Mouse (Mus musculus) layer of hippocampus, adult 6 months (tissue): ENCODE measurements around the gene Ndufa13. TPM values are rescaled to one million over a fixed set of nuclear protein-coding genes. Genes with fewer than 3 reads are reported as not detected.

Source experiments
- long read RNA-seq, 2 experiments: library from polyadenylated mRNA; unstranded; transcript quantifications; one replicate each; pipeline ENCODE4 v2.0.0; 2019 to 2020
- polyA plus RNA-seq: library from polyadenylated mRNA; unstranded; fragments of <200 nt; fragmentation: Nextera tagmentation; gene quantifications from 2 replicates; pipeline ENCODE4 v1.2.3, GENCODE M21; 2021

Gene Ndufa13
- 798 and 871 TPM in 2 replicates for polyA plus RNA-seq
- long read RNA-seq, experiment 1, partial matches to known transcripts = 742 of 746 reads
- long read RNA-seq, experiment 1, other reads (novel, unspliced or antisense) = 4 of 746 reads
- long read RNA-seq, experiment 2, partial matches to known transcripts = 62 of 63 reads
- long read RNA-seq, experiment 2, other reads (novel, unspliced or antisense) = 1 of 63 reads

DNA sequence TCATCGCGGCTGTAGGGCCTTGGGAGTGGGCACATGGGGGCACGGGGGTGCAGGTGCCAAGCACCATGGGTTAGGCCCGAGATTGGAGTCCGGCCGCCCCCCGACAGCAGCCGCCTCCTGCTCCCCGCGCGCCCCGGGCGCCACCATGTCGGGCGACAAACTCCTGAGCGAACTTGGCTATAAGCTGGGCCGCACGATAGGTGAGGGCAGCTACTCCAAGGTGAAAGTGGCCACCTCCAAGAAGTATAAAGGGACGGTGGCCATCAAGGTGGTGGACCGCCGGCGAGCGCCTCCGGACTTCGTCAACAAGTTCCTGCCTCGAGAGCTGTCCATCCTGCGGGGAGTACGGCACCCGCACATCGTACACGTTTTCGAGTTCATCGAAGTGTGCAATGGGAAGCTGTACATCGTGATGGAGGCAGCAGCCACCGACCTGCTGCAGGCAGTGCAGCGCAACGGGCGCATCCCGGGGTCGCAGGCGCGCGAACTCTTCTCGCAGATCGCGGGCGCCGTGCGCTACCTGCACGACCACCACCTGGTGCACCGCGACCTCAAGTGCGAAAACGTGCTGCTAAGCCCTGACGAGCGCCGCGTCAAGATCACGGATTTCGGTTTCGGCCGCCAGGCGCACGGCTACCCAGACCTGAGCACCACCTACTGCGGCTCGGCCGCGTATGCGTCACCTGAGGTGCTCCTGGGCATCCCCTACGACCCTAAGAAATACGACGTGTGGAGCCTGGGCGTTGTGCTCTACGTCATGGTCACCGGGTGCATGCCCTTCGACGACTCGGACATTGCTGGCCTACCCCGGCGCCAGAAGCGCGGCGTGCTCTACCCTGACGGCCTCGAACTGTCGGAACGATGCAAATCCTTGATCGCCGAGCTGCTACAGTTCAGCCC lies at the start of gene Ndufa13, which contains the start of the genes Tssk6 and Yjefn3:
Gene Ndufa13 (minus strand): TSS at position 396 of the 900 bp plus-strand sequence.
Gene Tssk6 (plus strand): TSS at position 22 of the 900 bp plus-strand sequence.
Gene Yjefn3 (minus strand): TSS at position 550 of the 900 bp plus-strand sequence.

DNA sequence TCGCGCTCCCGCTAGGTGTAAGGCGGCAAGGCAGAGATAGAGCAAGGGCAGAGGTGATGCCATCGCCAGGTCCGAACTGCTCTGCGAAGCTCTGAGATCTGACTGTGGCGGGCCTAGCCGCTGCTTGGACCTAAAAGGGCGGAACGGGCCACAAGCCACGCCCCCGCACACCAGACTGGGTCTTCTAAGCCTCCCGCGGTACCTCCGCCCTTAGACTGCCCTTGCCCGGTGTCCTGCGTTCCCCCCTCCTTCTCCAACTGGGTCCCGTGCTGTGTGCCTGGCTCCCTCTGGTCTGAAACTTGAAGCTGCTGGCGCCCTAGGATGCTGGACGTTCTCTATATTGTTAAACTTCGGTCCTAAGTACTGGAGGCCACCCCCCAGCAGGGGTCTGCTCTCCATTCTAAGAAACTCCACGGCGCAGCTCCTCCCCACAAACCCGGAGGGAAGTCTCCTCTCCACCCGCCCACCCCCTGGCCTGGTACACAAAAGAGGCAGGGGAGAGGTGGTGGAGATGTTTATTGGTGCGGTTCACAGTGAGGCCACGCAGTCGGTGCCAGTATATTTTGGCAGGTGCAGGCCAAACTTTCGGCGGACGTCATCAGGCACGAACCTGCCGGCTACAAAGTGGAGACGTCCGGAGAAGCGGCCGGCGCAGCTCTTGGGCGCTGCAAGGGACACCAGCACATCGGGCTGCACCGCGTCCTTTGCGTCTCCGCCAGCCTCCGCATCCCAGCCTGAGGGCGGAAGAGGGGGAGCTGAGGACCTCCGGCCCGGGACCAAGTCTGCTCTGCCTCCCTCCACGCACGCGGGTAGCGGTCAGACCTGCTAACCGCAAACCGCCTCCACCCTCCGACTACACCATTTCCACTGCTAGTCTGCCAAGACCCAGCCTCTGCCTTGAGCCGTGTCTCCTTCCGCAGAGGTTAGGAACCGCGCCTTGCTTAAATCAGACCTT lies 14.8 kb downstream of the Ndufa13 start, which contains the start of gene Cilp2:
Gene Cilp2 (minus strand): TSS at position 399 of the 955 bp plus-strand sequence.

Other genes starting within 250 kb of the Ndufa13 start
- gene Zfp964, start 248.1 kb downstream of the Ndufa13 start, polyA plus RNA-seq = 1.5 and 1.6 TPM in 2 replicates
- 12.4 and 14.6 TPM in 2 replicates for gene Zfp869, start 191.8 kb downstream of the Ndufa13 start, polyA plus RNA-seq
- 4.1 TPM in 2 replicates for gene Zfp963, start 152.6 kb downstream of the Ndufa13 start, polyA plus RNA-seq
- gene Gm20422, start 127.7 kb downstream of the Ndufa13 start, polyA plus RNA-seq = 0.82 TPM in 1 of 2 replicates, not detected in the other
- 16.9 and 19.4 TPM in 2 replicates for gene Atp13a1, start 111.4 kb downstream of the Ndufa13 start, polyA plus RNA-seq
- 3.4 TPM in 2 replicates for gene Zfp866, start 111.4 kb downstream of the Ndufa13 start, polyA plus RNA-seq
- gene Gmip, start 93.9 kb downstream of the Ndufa13 start, polyA plus RNA-seq = 1.8 TPM in 2 replicates
- gene Lpar2, start 80.1 kb downstream of the Ndufa13 start, polyA plus RNA-seq = 0.13 TPM in 2 replicates
- gene Pbx4, start 70.1 kb downstream of the Ndufa13 start, polyA plus RNA-seq = 61.0 and 76.0 TPM in 2 replicates
- gene Cilp2, start 14.9 kb downstream of the Ndufa13 start, polyA plus RNA-seq = 0.59 and 0.89 TPM in 2 replicates
- 1.1 TPM in 2 replicates for gene Tssk6, start 374 bp downstream of the Ndufa13 start, polyA plus RNA-seq
- 68.6 and 74.2 TPM in 2 replicates for gene Yjefn3, start 154 bp upstream of the Ndufa13 start, polyA plus RNA-seq
- 7.5 and 9.1 TPM in 2 replicates for gene Gatad2a, start 93.8 kb upstream of the Ndufa13 start, polyA plus RNA-seq
- 24.0 and 25.3 TPM in 2 replicates for gene Mau2, start 140.2 kb upstream of the Ndufa13 start, polyA plus RNA-seq
- gene Sugp1, start 140.3 kb upstream of the Ndufa13 start, polyA plus RNA-seq = 30.2 and 31.7 TPM in 2 replicates
- 0.40 and 0.64 TPM in 2 replicates for gene Tm6sf2, start 170.4 kb upstream of the Ndufa13 start, polyA plus RNA-seq
- 51.3 and 58.1 TPM in 2 replicates for gene Hapln4, start 180.9 kb upstream of the Ndufa13 start, polyA plus RNA-seq
- 121 and 139 TPM in 2 replicates for gene Ncan, start 218.3 kb upstream of the Ndufa13 start, polyA plus RNA-seq
- 40.4 and 41.6 TPM in 2 replicates for gene Nr2c2ap, start 228.8 kb upstream of the Ndufa13 start, polyA plus RNA-seq
- gene Rfxank, start 236.6 kb upstream of the Ndufa13 start, polyA plus RNA-seq = 13.6 and 15.3 TPM in 2 replicates
- gene Borcs8, start 236.9 kb upstream of the Ndufa13 start, polyA plus RNA-seq = 101 and 107 TPM in 2 replicates
- 0.30 and 0.31 TPM in 2 replicates for gene Mef2b, start 237.2 kb upstream of the Ndufa13 start, polyA plus RNA-seq